Mouse (Mus musculus) testis, adult 2 months (tissue): ENCODE measurements around the gene Phf21a. TPM values are rescaled to one million over a fixed set of nuclear protein-coding genes. Genes with fewer than 3 reads are reported as not detected.

ENCODE experiments used
- H3K27ac ChIP-seq: fragments of 200-500 bp; 2 replicates; pipeline ENCODE4 v1.5.1; 2012; ENCODE audit warnings: low read depth, low read length; ENCODE audit not compliant: control insufficient read depth, insufficient read depth
- H3K27me3 ChIP-seq: fragments of 200-500 bp; 2 replicates; pipeline ENCODE4 v1.6.1; 2012; ENCODE audit warnings: mild to moderate bottlenecking, low read length, moderate library complexity; ENCODE audit not compliant: control insufficient read depth, insufficient read depth
- H3K36me3 ChIP-seq: fragments of 200-500 bp; 2 replicates; pipeline ENCODE4 v1.6.1; 2012; ENCODE audit warnings: mild to moderate bottlenecking, low read length; ENCODE audit not compliant: control insufficient read depth, insufficient read depth
- H3K4me1 ChIP-seq: fragments of 200-500 bp; 2 replicates; pipeline ENCODE4 v1.6.1; 2012; ENCODE audit warnings: low read length; ENCODE audit not compliant: control insufficient read depth, insufficient read depth
- H3K4me3 ChIP-seq: fragments of 200-500 bp; 2 replicates; pipeline ENCODE4 v1.5.1; 2012; ENCODE audit warnings: low read depth, mild to moderate bottlenecking, low read length, moderate library complexity, mixed read lengths; ENCODE audit not compliant: control insufficient read depth
- CTCF ChIP-seq: fragments of 200-500 bp; IDR thresholded peaks from 2 replicates; pipeline ENCODE4 v1.5.1; 2012; ENCODE audit warnings: low read depth, mild to moderate bottlenecking, inconsistent platforms, low read length, moderate library complexity; ENCODE audit not compliant: control insufficient read depth, insufficient read depth, insufficient replicate concordance
- POLR2A ChIP-seq: fragments of 200-500 bp; IDR thresholded peaks from 2 replicates; pipeline ENCODE4 v1.6.1; 2012; ENCODE audit warnings: low read depth, mild to moderate bottlenecking, inconsistent platforms, low read length, moderate library complexity; ENCODE audit not compliant: control insufficient read depth
- polyA plus RNA-seq: library from polyadenylated mRNA; depleted of rRNA; stranded (reverse); fragments of >200 nt; gene quantifications from 2 replicates; pipeline ENCODE4 v1.2.3, GENCODE M21; 2012; rRNA removed

Phf21a gene
- polyA plus RNA-seq, 1 experiment, result 78.4 TPM

GRCm38 (mm10) chr2:92411705-92412104, 318.8 kb downstream of the Phf21a start:
- no peaks in the 10 kb centered on the region for H3K4me1 ChIP-seq
- H3K27me3 ChIP-seq, result no peaks in the 10 kb centered on the region
- H3K36me3 ChIP-seq, result peaks cover 11% of the 10 kb centered on the region
- no peak for TF ChIP-seq CTCF
- no peak for TF ChIP-seq POLR2A
- no peak overlapping the region for H3K4me3 ChIP-seq
- H3K27ac ChIP-seq, result no peak overlapping the region

Other genes starting within 250 kb of the Phf21a start
- gene Chrm4, start 165.9 kb upstream of the Phf21a start, polyA plus RNA-seq, result 20.3 and 23.6 TPM in 2 replicates
- gene Mdk, start 160.8 kb upstream of the Phf21a start, polyA plus RNA-seq, result 9.6 TPM in 2 replicates
- not detected in 2 replicates for gene Gm9821, start 147.4 kb upstream of the Phf21a start, polyA plus RNA-seq
- gene Dgkz, start 117.3 kb upstream of the Phf21a start, polyA plus RNA-seq, result 14.2 and 14.3 TPM in 2 replicates
- gene Creb3l1, start 68.6 kb upstream of the Phf21a start, polyA plus RNA-seq, result 2.6 and 3.1 TPM in 2 replicates